Mouse (Mus musculus): ENCODE results near the gene Dnah14. TPM values are rescaled to one million over a fixed set of nuclear protein-coding genes. Genes with fewer than 3 reads are reported as not detected.

Gene Dnah14
- under 1 TPM; 0.22 to 0.76 TPM for total RNA-seq (2021)

- no peak for DNase-seq
Observed at GRCm38 (mm10) chr1:181576322-181576721, at the start of gene Dnah14. Gene Dnah14, plus strand, starts transcription at chr1:181576559.

GRCm38 (mm10) chr1:181529368-181529767, 47.0 kb upstream of the Dnah14 start:
- peak; percentile 44 to 52 for DNase-seq

- DNase-seq, result peak; percentile 23 to 30
Observed at GRCm38 (mm10) chr1:181535165-181535873, 41.0 kb upstream of the Dnah14 start.

- DNase-seq, result no peak
Observed at GRCm38 (mm10) chr1:181537627-181538525, 38.5 kb upstream of the Dnah14 start.

- DNase-seq, result no peak
Observed at GRCm38 (mm10) chr1:181539846-181540769, 36.3 kb upstream of the Dnah14 start.

- no peak for DNase-seq
Observed at GRCm38 (mm10) chr1:181543711-181544383, 32.5 kb upstream of the Dnah14 start.

- DNase-seq, result peak; percentile 61 to 64
Observed at GRCm38 (mm10) chr1:181545044-181545772, 31.2 kb upstream of the Dnah14 start.

GRCm38 (mm10) chr1:181549987-181550386, 26.4 kb upstream of the Dnah14 start:
- no peak for DNase-seq

GRCm38 (mm10) chr1:181550826-181551225, 25.5 kb upstream of the Dnah14 start:
- no peak for DNase-seq

- DNase-seq, result peak; percentile 26 to 32
Observed at GRCm38 (mm10) chr1:181552533-181553410, 23.6 kb upstream of the Dnah14 start.

- DNase-seq, result no peak
Observed at GRCm38 (mm10) chr1:181555475-181555874, 20.9 kb upstream of the Dnah14 start.

GRCm38 (mm10) chr1:181559655-181560054, 16.7 kb upstream of the Dnah14 start:
- no peak for DNase-seq

GRCm38 (mm10) chr1:181560325-181560724, 16.0 kb upstream of the Dnah14 start:
- DNase-seq, result no peak

GRCm38 (mm10) chr1:181560896-181561767, 15.2 kb upstream of the Dnah14 start:
- DNase-seq, result no peak

GRCm38 (mm10) chr1:181561768-181562444, 14.5 kb upstream of the Dnah14 start:
- DNase-seq, result no peak

GRCm38 (mm10) chr1:181569447-181569846, 6.9 kb upstream of the Dnah14 start:
- no peak for DNase-seq

- no peak for DNase-seq
Observed at GRCm38 (mm10) chr1:181583152-181583551, 6.8 kb downstream of the Dnah14 start.

- no peak for DNase-seq
Observed at GRCm38 (mm10) chr1:181589116-181589515, 12.8 kb downstream of the Dnah14 start.
